ENCODE assay signal across 18 mouse cellular contexts in genomic region chr13:42905818-42906217, GRCm38 (mm10).
DNase-seq lines count a peak whose midpoint lies in the region; ATAC-seq and TF ChIP-seq lines count a peak whose summit lies in the region.
"Had no signal": no experiment of that assay in that cellular context is flagged by ENCODE, and none has a peak within 500 bp of the region (broad histone marks: within the 10 kb centered on the region; RNA-seq: fewer than 3 reads in every experiment).

No protein-coding gene starts in this region.

- H3K9me3 ChIP-seq in forebrain, postnatal 0 days (ENCODE audit: low read length) = no peaks in the 10 kb centered on the region
- H3K9me3 ChIP-seq in forebrain, embryonic 12.5 days = no peaks in the 10 kb centered on the region
- H3K9me3 ChIP-seq in heart, postnatal 0 days (replicated peaks; ENCODE audit: control insufficient read depth, low read length) = no peaks in the 10 kb centered on the region
- H3K9me3 ChIP-seq in heart, embryonic 11.5 days (replicated peaks; ENCODE audit: control insufficient read depth, low read length) = no peaks in the 10 kb centered on the region
- no peaks in the 10 kb centered on the region for H3K9me3 ChIP-seq in hindbrain, embryonic 16.5 days (ENCODE audit: control insufficient read depth, low read length)
- H3K9me3 ChIP-seq: embryonic facial prominence, embryonic 15.5 days; kidney, embryonic 15.5 days; midbrain, embryonic 10.5 days had no signal

- TF ChIP-seq EP300 in heart, postnatal 0 days (IDR thresholded peaks at IDR 0.05; ENCODE audit: low read depth) = no peak

- peak; percentile 53; the same call in 1 of the 2 replicates for ATAC-seq in forebrain, postnatal 0 days
- no peak for ATAC-seq in forebrain, embryonic 12.5 days (ENCODE audit: low FRiP score)
- no peak for ATAC-seq in heart, postnatal 0 days (ENCODE audit: insufficient read depth, low read depth)
- no peak for ATAC-seq in heart, embryonic 11.5 days (replicated peaks; ENCODE audit: insufficient number of reproducible peaks, low FRiP score, low TSS enrichment)
- ATAC-seq in hindbrain, embryonic 16.5 days = no peak
- ATAC-seq: intestine, embryonic 16.5 days had no signal

- H3K36me3 ChIP-seq in forebrain, postnatal 0 days (ENCODE audit: insufficient read depth) = no peaks in the 10 kb centered on the region
- H3K36me3 ChIP-seq in forebrain, embryonic 12.5 days (replicated peaks) = no peaks in the 10 kb centered on the region
- no peaks in the 10 kb centered on the region for H3K36me3 ChIP-seq in heart, postnatal 0 days (replicated peaks; ENCODE audit: control insufficient read depth, insufficient read depth, low read length)
- H3K36me3 ChIP-seq in heart, embryonic 11.5 days (ENCODE audit: control insufficient read depth, insufficient read depth, low read length) = no peaks in the 10 kb centered on the region
- no peaks in the 10 kb centered on the region for H3K36me3 ChIP-seq in hindbrain, embryonic 16.5 days (ENCODE audit: control insufficient read depth, insufficient read depth, low read length)
- H3K36me3 ChIP-seq: embryonic facial prominence, embryonic 15.5 days; kidney, embryonic 15.5 days; midbrain, embryonic 10.5 days had no signal

- no peaks in the 10 kb centered on the region for H3K27me3 ChIP-seq in forebrain, postnatal 0 days (ENCODE audit: insufficient read depth, low read length)
- no peaks in the 10 kb centered on the region for H3K27me3 ChIP-seq in forebrain, embryonic 12.5 days
- H3K27me3 ChIP-seq in heart, postnatal 0 days (ENCODE audit: control insufficient read depth, insufficient read depth, low read length) = no peaks in the 10 kb centered on the region
- no peaks in the 10 kb centered on the region for H3K27me3 ChIP-seq in heart, embryonic 11.5 days (ENCODE audit: control insufficient read depth, insufficient read depth, low read length)
- no peaks in the 10 kb centered on the region for H3K27me3 ChIP-seq in hindbrain, embryonic 16.5 days (replicated peaks; ENCODE audit: control insufficient read depth, insufficient read depth, low read length)
- H3K27me3 ChIP-seq: embryonic facial prominence, embryonic 15.5 days; kidney, embryonic 15.5 days had no signal

- no peak overlapping the region for H3K4me3 ChIP-seq in forebrain, postnatal 0 days (ENCODE audit: low read depth, low read length)
- no peak overlapping the region for H3K4me3 ChIP-seq in forebrain, embryonic 12.5 days (replicated peaks)
- H3K4me3 ChIP-seq in heart, postnatal 0 days (ENCODE audit: low read depth, low read length) = no peak overlapping the region
- H3K4me3 ChIP-seq in heart, embryonic 11.5 days (ENCODE audit: low read depth, low read length) = no peak overlapping the region
- no peak overlapping the region for H3K4me3 ChIP-seq in hindbrain, embryonic 16.5 days (ENCODE audit: low read length)
- H3K4me3 ChIP-seq: embryonic facial prominence, embryonic 15.5 days; kidney, embryonic 15.5 days; midbrain, embryonic 10.5 days had no signal

- H3K27ac ChIP-seq in forebrain, postnatal 0 days (ENCODE audit: low read depth, low read length) = 0 out of 2 replicates have a peak overlapping the region, but pooled peaks have one; percentile 9
- H3K27ac ChIP-seq in forebrain, embryonic 12.5 days = no peak overlapping the region
- 0 out of 2 replicates have a peak overlapping the region, but pooled peaks have one; percentile 8 for H3K27ac ChIP-seq in heart, postnatal 0 days (ENCODE audit: low read depth)
- H3K27ac ChIP-seq in heart, embryonic 11.5 days (ENCODE audit: low read depth, low read length) = no peak overlapping the region
- no peak overlapping the region for H3K27ac ChIP-seq in hindbrain, embryonic 16.5 days (ENCODE audit: low read depth, low read length)
- H3K27ac ChIP-seq: embryonic facial prominence, embryonic 15.5 days; hindbrain, embryonic 14.5 days; kidney, embryonic 15.5 days; midbrain, embryonic 10.5 days had no signal

- 61% methylated on average over 4 of the region's 4 CpGs for WGBS in forebrain, postnatal 0 days
- WGBS in forebrain, embryonic 12.5 days = 86% methylated on average over 4 of the region's 4 CpGs
- 22% methylated on average over 4 of the region's 4 CpGs for WGBS in heart, postnatal 0 days
- WGBS in heart, embryonic 11.5 days (ENCODE audit: insufficient replicate concordance) = 42% methylated on average over 4 of the region's 4 CpGs
- 74% methylated on average over 4 of the region's 4 CpGs for WGBS in hindbrain, embryonic 16.5 days

- no peaks in the 10 kb centered on the region for H3K4me1 ChIP-seq in forebrain, postnatal 0 days (ENCODE audit: insufficient read depth)
- peaks cover 7% of the 10 kb centered on the region; the same call in 1 of the 2 replicates for H3K4me1 ChIP-seq in forebrain, embryonic 12.5 days
- peaks cover 11% of the 10 kb centered on the region for H3K4me1 ChIP-seq in heart, postnatal 0 days (ENCODE audit: control insufficient read depth, insufficient read depth)
- peaks cover 7% of the 10 kb centered on the region for H3K4me1 ChIP-seq in heart, embryonic 11.5 days (ENCODE audit: control insufficient read depth, insufficient read depth, low read length)
- no peaks in the 10 kb centered on the region for H3K4me1 ChIP-seq in hindbrain, embryonic 16.5 days (ENCODE audit: control insufficient read depth, insufficient read depth, low read depth, low read length)

- no peak for DNase-seq in forebrain, postnatal 0 days
- DNase-seq in heart, postnatal 0 days (ENCODE audit: low spot score) = no peak
- peak; percentile 14 for DNase-seq in R1 (ENCODE audit: low read depth, low spot score)
- DNase-seq in kidney, adult 8-10 months = no peak
- DNase-seq: adrenal gland, postnatal 36 days; kidney, postnatal 4 days; lung, embryonic 14.5 days; lung, postnatal 4 days; right cerebral cortex, postnatal 25 days had no signal

- no peak overlapping the region for H3K9ac ChIP-seq in forebrain, postnatal 0 days
- no peak overlapping the region for H3K9ac ChIP-seq in forebrain, embryonic 12.5 days
- no peak overlapping the region for H3K9ac ChIP-seq in heart, postnatal 0 days (replicated peaks; ENCODE audit: low read depth, low read length)
- no peak overlapping the region for H3K9ac ChIP-seq in heart, embryonic 11.5 days (ENCODE audit: low read depth, low read length)
- H3K9ac ChIP-seq in hindbrain, embryonic 16.5 days (ENCODE audit: low read depth, low read length) = no peak overlapping the region
- H3K9ac ChIP-seq: embryonic facial prominence, embryonic 15.5 days; hindbrain, embryonic 14.5 days; kidney, embryonic 15.5 days; lung, embryonic 14.5 days had no signal

- H3K4me2 ChIP-seq in forebrain, postnatal 0 days (ENCODE audit: low read depth) = no peak overlapping the region
- H3K4me2 ChIP-seq in forebrain, embryonic 12.5 days = no peak overlapping the region
- H3K4me2 ChIP-seq in heart, postnatal 0 days (ENCODE audit: low read depth, low read length) = no peak overlapping the region
- H3K4me2 ChIP-seq in heart, embryonic 11.5 days = no peak overlapping the region
- no peak overlapping the region for H3K4me2 ChIP-seq in hindbrain, embryonic 16.5 days (ENCODE audit: low read length)
- H3K4me2 ChIP-seq: embryonic facial prominence, embryonic 15.5 days; hindbrain, embryonic 14.5 days; kidney, embryonic 15.5 days; liver, embryonic 11.5 days; lung, embryonic 14.5 days had no signal

- TF ChIP-seq CTCF in forebrain, postnatal 0 days (IDR thresholded peaks at IDR 0.05; ENCODE audit: low read depth) = no peak
- TF ChIP-seq CTCF in heart, postnatal 0 days (IDR thresholded peaks at IDR 0.05; ENCODE audit: low read depth) = no peak

Comparison
In these comparisons a context has a peak if more than half of its experiments do, and no peak if none do; other contexts are left out.
1. H3K27ac ChIP-seq: peak in forebrain, postnatal 0 days (single experiment) and heart, postnatal 0 days (single experiment); none in forebrain, embryonic 12.5 days (single experiment), heart, embryonic 11.5 days (single experiment) and hindbrain, embryonic 16.5 days (single experiment).